Mouse (Mus musculus): ENCODE results near the gene Pld1.

DNA sequence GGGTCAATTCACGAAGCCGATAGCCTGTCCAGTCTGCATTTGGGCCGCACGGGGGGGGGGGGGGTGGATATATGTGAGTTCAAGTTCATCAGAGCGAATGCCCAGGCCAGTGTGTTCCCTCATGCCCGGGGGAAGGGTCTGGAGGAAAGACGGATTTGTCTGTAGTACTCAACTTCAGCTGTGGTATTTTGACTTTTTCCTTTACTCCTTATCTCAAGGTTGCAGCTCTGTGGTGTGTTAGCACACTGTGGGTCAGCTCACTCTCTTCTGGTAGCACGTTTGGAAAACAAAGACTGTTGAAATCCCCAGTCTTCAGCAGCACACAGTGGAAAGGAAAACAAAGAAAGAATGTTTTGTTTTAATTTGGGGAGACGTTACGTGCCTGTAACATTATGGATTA, 40.3 kb upstream of the Pld1 start:
- TF ChIP-seq CTCF (IDR thresholded peaks at IDR 0.05; ENCODE audit: extremely low read depth, insufficient read depth, insufficient read length, insufficient replicate concordance) (no peak), POLR2A (IDR thresholded peaks at IDR 0.05; ENCODE audit: low read depth, low read length) (no peak)
